Mouse (Mus musculus) liver, postnatal 0 days (tissue): ENCODE measurements around the gene Zfhx2. TPM values are rescaled to one million over a fixed set of nuclear protein-coding genes. Genes with fewer than 3 reads are reported as not detected.

Experiments used
- ATAC-seq: fragments of 200-750 bp; cut with Nextera tagmentation; 2 replicates; pipeline ENCODE4 v1.8.0; 2017; ENCODE audit warnings: mild to moderate bottlenecking, moderate library complexity
- DNase-seq: peaks from one replicate; pipeline ENCODE4 v3.0.0-alpha.2; 2016
- H3K27ac ChIP-seq: fragments of 300-500 bp; sonication (generic); 2 replicates; pipeline ENCODE4 v1.5.1; 2014; ENCODE audit warnings: antibody characterized with exemption, moderate library complexity, mild to moderate bottlenecking, low read depth
- H3K27me3 ChIP-seq: fragments of 300-500 bp; sonication (generic); 2 replicates; pipeline ENCODE4 v1.6.1; 2014; ENCODE audit warnings: low read length, control low read depth, mixed read lengths; ENCODE audit not compliant: insufficient read depth
- H3K36me3 ChIP-seq: fragments of 300-500 bp; sonication (generic); replicated peaks from 2 replicates; pipeline ENCODE4 v1.6.1; 2014; ENCODE audit warnings: mild to moderate bottlenecking, control low read depth, low read length, moderate library complexity, mixed read lengths; ENCODE audit not compliant: insufficient read depth
- H3K4me1 ChIP-seq: fragments of 300-500 bp; sonication (generic); 2 replicates; pipeline ENCODE4 v1.6.1; 2014; ENCODE audit warnings: antibody characterized with exemption, mild to moderate bottlenecking, control low read depth; ENCODE audit not compliant: insufficient read depth
- H3K4me2 ChIP-seq: fragments of 300-500 bp; sonication (generic); 2 replicates; pipeline ENCODE4 v1.6.1; 2014; ENCODE audit warnings: low read depth, mild to moderate bottlenecking, low read length, moderate library complexity, mixed read lengths
- H3K4me3 ChIP-seq: fragments of 300-500 bp; sonication (generic); 2 replicates; pipeline ENCODE4 v1.5.1; 2014; ENCODE audit warnings: low read depth, low read length
- H3K9ac ChIP-seq: fragments of 300-500 bp; sonication (generic); replicated peaks from 2 replicates; pipeline ENCODE4 v1.6.1; 2014; ENCODE audit warnings: mild to moderate bottlenecking, moderate library complexity
- H3K9me3 ChIP-seq: fragments of 300-500 bp; sonication (generic); 2 replicates; pipeline ENCODE4 v1.6.1; 2016; ENCODE audit warnings: mild to moderate bottlenecking, control low read depth, low read length, mixed read lengths
- CTCF ChIP-seq: sonication (generic); IDR thresholded peaks from 2 replicates; pipeline ENCODE4 v1.5.1; 2016; ENCODE audit warnings: antibody characterized with exemption, low read depth
- EP300 ChIP-seq: IDR thresholded peaks from 2 replicates; pipeline ENCODE4 v1.6.1; 2016; ENCODE audit warnings: antibody characterized with exemption, low read depth, mild to moderate bottlenecking
- WGBS: fragments of 180-500 bp; shearing (Covaris S2); extraction: QIAGEN DNeasy Blood & Tissue Kit; methylation state at CpG from one replicate; pipeline ENCODE4 v1.1.7; 2014; ENCODE audit not compliant: insufficient replicate concordance; 5-methylcytosine and 5-hydroxymethylcytosine counted together
- polyA plus RNA-seq: library from polyadenylated mRNA; unstranded; fragments of >200 nt; fragmentation: Nextera tagmentation; extraction: Ambion mirVana; gene quantifications from 2 replicates; pipeline ENCODE4 v1.2.1, GENCODE M21; 2015

The Zfhx2 gene
- polyA plus RNA-seq, 1 experiment from 2014 or later, result 1.0 TPM

- no peak for TF ChIP-seq EP300
- TF ChIP-seq CTCF, result peak; percentile 83
- Histone ChIP-seq H3K4me1 (no peaks in the 10 kb centered on the region), H3K36me3 (no peaks in the 10 kb centered on the region), H3K27ac (no peak overlapping the region), H3K27me3 (peaks cover 16% of the 10 kb centered on the region; the same call in 1 of the 2 replicates), H3K9ac (no peak overlapping the region), H3K4me2 (0 out of 2 replicates have a peak overlapping the region, but pooled peaks have one; percentile 14), H3K4me3 (no peak overlapping the region), H3K9me3 (no peaks in the 10 kb centered on the region)
- peak; percentile 83 for DNase-seq
- WGBS, result 7% methylated on average over 5 of the region's 5 CpGs
- peak; percentile 76 for ATAC-seq
These were observed 29.8 kb upstream of the Zfhx2 start for GRCm38 (mm10) chr14:55121947-55122346.

DNA sequence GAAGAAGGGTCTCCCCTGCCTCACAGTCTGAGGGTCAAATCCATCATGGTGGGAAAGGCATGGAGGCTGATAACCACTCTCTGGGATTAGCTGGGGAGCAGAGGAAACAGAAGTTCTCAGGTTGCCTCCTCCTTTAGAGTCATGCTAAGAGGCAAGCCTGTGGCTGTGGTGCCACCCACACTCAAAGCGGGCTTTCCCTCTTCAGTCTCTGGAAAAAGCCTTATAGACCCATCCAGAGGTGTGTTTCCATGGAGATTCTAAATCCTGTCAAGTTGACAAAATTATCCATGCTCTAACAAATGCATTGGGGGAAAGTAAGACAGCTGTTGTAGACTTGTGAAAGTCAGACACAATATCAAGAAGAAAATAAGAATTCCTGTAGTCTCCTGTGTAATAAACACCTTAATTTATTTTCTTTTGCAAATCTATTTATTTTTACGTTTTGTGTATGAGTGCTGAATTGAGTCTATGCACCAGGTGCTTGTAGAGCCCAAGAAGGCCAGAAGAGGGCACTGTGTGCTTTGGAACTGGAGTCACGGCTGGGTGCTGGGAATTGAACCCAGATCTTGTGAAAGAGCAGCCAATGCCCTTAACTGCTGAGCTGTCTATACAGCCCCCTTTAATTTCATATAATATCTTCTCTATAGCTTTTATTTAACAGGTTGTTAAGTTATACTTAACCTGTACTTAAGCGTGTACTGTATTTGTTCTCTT, 27.5 kb upstream of the Zfhx2 start:
- Histone ChIP-seq H3K4me2 (no peak overlapping the region), H3K27me3 (peaks cover 40% of the 10 kb centered on the region), H3K27ac (no peak overlapping the region), H3K9me3 (no peaks in the 10 kb centered on the region), H3K4me1 (peaks cover 4% of the 10 kb centered on the region), H3K36me3 (no peaks in the 10 kb centered on the region), H3K4me3 (no peak overlapping the region), H3K9ac (no peak overlapping the region)
- no peak for TF ChIP-seq EP300
- peak; percentile 49 for TF ChIP-seq CTCF
- 66% methylated on average over 4 of the region's 4 CpGs for WGBS
- ATAC-seq, result no peak
- peak; percentile 21 for DNase-seq

DNA sequence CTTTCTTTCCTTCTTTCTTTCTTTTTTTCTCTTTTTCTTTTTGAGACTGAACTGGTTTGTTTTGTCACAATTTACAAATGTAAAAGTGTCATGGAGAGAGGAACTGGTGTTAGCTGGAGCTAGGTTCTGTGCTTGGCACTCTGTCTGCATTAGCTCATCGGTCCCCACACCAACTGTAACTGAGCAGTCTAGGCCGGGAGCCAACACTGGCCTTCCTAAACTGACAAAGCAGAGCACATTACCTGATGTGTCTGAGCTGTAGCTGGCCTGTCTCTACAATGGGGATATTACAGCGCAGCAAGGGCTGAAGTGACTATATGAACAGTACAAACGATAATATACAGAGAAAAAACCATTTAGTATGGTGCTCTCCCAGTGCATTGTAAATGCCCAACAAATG, 26.7 kb upstream of the Zfhx2 start:
- DNase-seq (no peak), ATAC-seq (no peak)
- Histone ChIP-seq H3K9me3 (no peaks in the 10 kb centered on the region), H3K4me3 (no peak overlapping the region), H3K27ac (no peak overlapping the region), H3K36me3 (no peaks in the 10 kb centered on the region), H3K9ac (no peak overlapping the region), H3K27me3 (peaks cover 47% of the 10 kb centered on the region), H3K4me1 (peaks cover 4% of the 10 kb centered on the region), H3K4me2 (no peak overlapping the region)
- whole genome bisulfite sequencing, result 73% methylated on average over 4 of the region's 4 CpGs
- TF ChIP-seq CTCF, result no peak
- no peak for TF ChIP-seq EP300

- Histone ChIP-seq H3K27me3 (peaks cover 57% of the 10 kb centered on the region), H3K4me1 (peaks cover 4% of the 10 kb centered on the region), H3K4me3 (no peak within 1 kb of the TSS), H3K9me3 (no peaks in the 10 kb centered on the region), H3K36me3 (no peaks in the 10 kb centered on the region), H3K4me2 (no peak within 1 kb of the TSS), H3K9ac (no peak within 1 kb of the TSS), H3K27ac (no peak within 1 kb of the TSS)
- ATAC-seq (no peak), DNase-seq (no peak)
- TF ChIP-seq CTCF (no peak), EP300 (no peak)
- 13% methylated on average over 21 of the region's 21 CpGs for WGBS
These were observed 24.5 kb upstream of the Zfhx2 start, which contains the start of gene Jph4 for GRCm38 (mm10) chr14:55116425-55117200. TSS of gene Jph4 (minus strand) at chr14:55116935.

DNA sequence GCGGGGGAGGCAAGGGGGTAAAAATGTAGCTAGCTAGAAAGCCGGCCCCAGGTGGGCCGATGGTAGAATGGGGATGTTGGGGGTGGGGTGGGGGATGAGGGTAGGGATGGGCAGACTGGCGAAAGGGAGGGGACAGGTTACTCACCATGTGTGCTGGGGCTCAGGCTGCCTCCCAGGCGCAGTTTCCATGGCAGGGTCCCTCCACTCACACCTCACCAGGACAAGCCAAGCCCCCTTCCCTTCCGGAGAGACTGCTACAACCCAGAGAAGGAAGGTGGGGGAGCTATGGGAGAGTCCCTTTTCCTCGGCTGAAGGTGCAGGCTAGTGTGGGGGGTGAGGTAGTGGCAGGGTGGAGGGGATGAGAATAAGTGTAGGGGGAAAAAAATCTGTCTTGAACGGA, 23.7 kb upstream of the Zfhx2 start:
- H3K9ac ChIP-seq, result no peak overlapping the region
- DNase-seq, result no peak
- H3K4me1 ChIP-seq, result peaks cover 4% of the 10 kb centered on the region
- H3K27me3 ChIP-seq, result peaks cover 60% of the 10 kb centered on the region
- H3K4me2 ChIP-seq, result no peak overlapping the region; the same call in 1 of the 2 replicates
- no peaks in the 10 kb centered on the region for H3K36me3 ChIP-seq
- TF ChIP-seq EP300, result no peak
- WGBS, result 1% methylated on average over 8 of the region's 8 CpGs
- no peak for ATAC-seq
- no peak overlapping the region for H3K27ac ChIP-seq
- H3K9me3 ChIP-seq, result no peaks in the 10 kb centered on the region
- no peak overlapping the region for H3K4me3 ChIP-seq
